Mouse (Mus musculus): ENCODE results near the gene Gata2. TPM values are rescaled to one million over a fixed set of nuclear protein-coding genes. Genes with fewer than 3 reads are reported as not detected.
A peak's percentile ranks its signal among the peaks of the same experiment; 100 is the strongest.

Gata2 gene
- polyA plus RNA-seq, 1 experiment from 2014 or later = 17.6 TPM

GRCm38 (mm10) chr6:88216199-88216598 is 22.5 kb downstream of the Gata2 start:
- no peak overlapping the region for H3K4me2 ChIP-seq
- no peak overlapping the region for H3K27ac ChIP-seq (replicated peaks)
- H3K4me1 ChIP-seq = no peaks in the 10 kb centered on the region
- no peaks in the 10 kb centered on the region for H3K36me3 ChIP-seq
- no peak overlapping the region for H3K9ac ChIP-seq
- H3K27me3 ChIP-seq (replicated peaks) = peaks cover 8% of the 10 kb centered on the region; the same call in 1 of the 2 replicates
- H3K4me3 ChIP-seq = no peak overlapping the region
- WGBS = 66% methylated on average over 4 of the region's 4 CpGs
- H3K9me3 ChIP-seq = peaks cover 8% of the 10 kb centered on the region
- ATAC-seq (ENCODE audit: extremely low read depth, insufficient number of reproducible peaks, low FRiP score, low TSS enrichment) = no peak

GRCm38 (mm10) chr6:88219094-88219493 is 25.4 kb downstream of the Gata2 start:
- Histone ChIP-seq H3K9me3 (peaks cover 8% of the 10 kb centered on the region), H3K9ac (no peak overlapping the region), H3K27me3 (replicated peaks) (peaks cover 30% of the 10 kb centered on the region; the same call in 1 of the 2 replicates), H3K36me3 (no peaks in the 10 kb centered on the region), H3K4me2 (no peak overlapping the region), H3K4me3 (no peak overlapping the region), H3K27ac (replicated peaks) (no peak overlapping the region), H3K4me1 (no peaks in the 10 kb centered on the region)
- 14% methylated on average over 4 of the region's 4 CpGs for WGBS
- no peak for ATAC-seq (ENCODE audit: extremely low read depth, insufficient number of reproducible peaks, low FRiP score, low TSS enrichment)

DNA sequence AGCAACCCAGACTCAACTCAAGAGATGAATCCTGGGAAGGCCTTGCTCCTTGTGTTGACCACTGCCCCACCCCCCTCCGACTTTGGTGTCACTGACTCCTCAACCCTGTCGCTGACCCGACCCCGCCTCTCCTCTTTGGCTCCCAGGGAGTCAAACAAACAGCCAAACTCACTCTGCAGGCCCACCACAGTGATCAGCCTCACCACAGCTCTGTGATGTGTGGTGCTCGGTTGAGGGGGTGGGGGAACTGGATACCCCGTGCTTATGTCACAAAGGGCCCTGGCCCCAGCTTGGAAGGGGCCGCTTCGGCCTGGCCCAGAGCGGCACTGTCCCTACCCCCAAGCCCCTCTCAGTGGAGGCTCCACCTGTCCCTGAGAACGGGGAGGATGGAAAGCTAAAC is 28.3 kb downstream of the Gata2 start, which contains the start of gene Dnajb8:
Dnajb8 (plus strand) TSS at position 301 of the 400 bp plus-strand sequence.
- ATAC-seq (ENCODE audit: extremely low read depth, insufficient number of reproducible peaks, low FRiP score, low TSS enrichment) = no peak
- 35% methylated on average over 10 of the region's 10 CpGs for WGBS
- H3K27me3 ChIP-seq (replicated peaks) = peaks cover 49% of the 10 kb centered on the region

GRCm38 (mm10) chr6:88226570-88226994 is 32.9 kb downstream of the Gata2 start:
- ATAC-seq (ENCODE audit: extremely low read depth, insufficient number of reproducible peaks, low FRiP score, low TSS enrichment) = no peak
- Histone ChIP-seq H3K4me2 (no peak overlapping the region), H3K4me3 (no peak overlapping the region), H3K9ac (no peak overlapping the region), H3K27ac (replicated peaks) (no peak overlapping the region), H3K9me3 (no peaks in the 10 kb centered on the region), H3K4me1 (no peaks in the 10 kb centered on the region), H3K27me3 (replicated peaks) (peaks cover 76% of the 10 kb centered on the region), H3K36me3 (no peaks in the 10 kb centered on the region)
- WGBS = 27% methylated on average over 5 of the region's 5 CpGs

More for the DNA sequence above, 28.3 kb downstream of the Gata2 start, which contains the start of gene Dnajb8:
- no peak within 1 kb of the TSS for H3K27ac ChIP-seq (replicated peaks)
- no peak within 1 kb of the TSS for H3K4me3 ChIP-seq
- no peak within 1 kb of the TSS for H3K9ac ChIP-seq
- H3K4me2 ChIP-seq = no peak within 1 kb of the TSS
- H3K4me1 ChIP-seq = no peaks in the 10 kb centered on the region
- H3K36me3 ChIP-seq = no peaks in the 10 kb centered on the region
- peaks cover 8% of the 10 kb centered on the region for H3K9me3 ChIP-seq

GRCm38 (mm10) chr6:88227537-88227936 is 33.8 kb downstream of the Gata2 start:
- Histone ChIP-seq H3K9me3 (no peaks in the 10 kb centered on the region), H3K4me3 (no peak overlapping the region), H3K4me1 (no peaks in the 10 kb centered on the region), H3K27ac (replicated peaks) (no peak overlapping the region), H3K4me2 (no peak overlapping the region), H3K36me3 (no peaks in the 10 kb centered on the region), H3K9ac (no peak overlapping the region), H3K27me3 (replicated peaks) (peaks cover 76% of the 10 kb centered on the region)
- no peak for ATAC-seq (ENCODE audit: extremely low read depth, insufficient number of reproducible peaks, low FRiP score, low TSS enrichment)
- WGBS = 66% methylated on average over 7 of the region's 7 CpGs

DNA sequence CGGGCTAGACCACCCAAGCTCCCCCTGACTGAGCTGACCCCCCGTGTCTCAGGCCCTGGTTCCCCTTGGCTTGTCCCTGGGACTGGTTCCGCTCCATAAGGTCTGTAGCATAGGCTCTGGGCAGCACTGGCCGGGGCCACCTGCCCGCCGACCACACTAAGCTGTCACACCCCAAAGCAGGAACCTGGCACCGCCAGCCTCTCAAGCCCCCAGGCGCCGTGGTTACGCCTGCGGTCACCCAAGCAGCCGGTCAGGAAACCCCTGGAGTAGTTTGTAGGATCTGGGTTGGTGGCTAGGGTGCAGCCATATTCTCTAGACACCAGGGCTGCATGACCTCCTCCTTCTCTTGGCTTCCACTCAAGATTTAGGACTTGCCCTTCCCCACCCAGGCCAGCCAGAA is 35.5 kb downstream of the Gata2 start:
- Histone ChIP-seq H3K36me3 (no peaks in the 10 kb centered on the region), H3K27me3 (replicated peaks) (peaks cover 83% of the 10 kb centered on the region), H3K27ac (replicated peaks) (no peak overlapping the region), H3K9me3 (no peaks in the 10 kb centered on the region), H3K4me3 (no peak overlapping the region), H3K9ac (no peak overlapping the region), H3K4me1 (no peaks in the 10 kb centered on the region), H3K4me2 (no peak overlapping the region)
- 79% methylated on average over 12 of the region's 12 CpGs for WGBS
- ATAC-seq (ENCODE audit: extremely low read depth, insufficient number of reproducible peaks, low FRiP score, low TSS enrichment) = no peak

DNA sequence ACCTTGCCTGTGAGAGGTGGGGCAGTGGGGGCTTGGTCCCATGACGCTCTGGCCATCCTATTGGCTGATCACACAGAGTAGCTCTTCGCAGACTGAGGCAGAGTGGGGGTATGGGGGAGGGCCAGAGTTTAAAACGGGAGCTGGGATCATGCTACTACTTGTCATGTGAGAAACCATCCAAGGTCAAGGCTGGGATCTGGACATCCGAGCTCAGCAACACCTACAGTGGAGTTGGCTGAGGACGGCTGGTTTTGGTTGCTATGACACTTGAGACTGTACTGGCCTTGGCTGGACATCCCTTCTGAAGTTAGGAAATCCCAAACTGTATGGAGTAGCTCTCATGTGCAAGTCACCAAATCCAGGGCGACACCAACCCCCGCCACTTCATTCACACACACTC is 38.1 kb downstream of the Gata2 start:
- Histone ChIP-seq H3K9ac (no peak overlapping the region), H3K27me3 (replicated peaks) (peaks cover 88% of the 10 kb centered on the region), H3K9me3 (no peaks in the 10 kb centered on the region), H3K4me2 (no peak overlapping the region), H3K4me1 (peaks cover 15% of the 10 kb centered on the region), H3K4me3 (no peak overlapping the region), H3K27ac (replicated peaks) (no peak overlapping the region), H3K36me3 (no peaks in the 10 kb centered on the region)
- 59% methylated on average over 7 of the region's 7 CpGs for WGBS
- ATAC-seq (ENCODE audit: extremely low read depth, insufficient number of reproducible peaks, low FRiP score, low TSS enrichment) = no peak

GRCm38 (mm10) chr6:88232221-88232620 is 38.5 kb downstream of the Gata2 start:
- H3K27me3 ChIP-seq (replicated peaks) = peaks cover 85% of the 10 kb centered on the region

DNA sequence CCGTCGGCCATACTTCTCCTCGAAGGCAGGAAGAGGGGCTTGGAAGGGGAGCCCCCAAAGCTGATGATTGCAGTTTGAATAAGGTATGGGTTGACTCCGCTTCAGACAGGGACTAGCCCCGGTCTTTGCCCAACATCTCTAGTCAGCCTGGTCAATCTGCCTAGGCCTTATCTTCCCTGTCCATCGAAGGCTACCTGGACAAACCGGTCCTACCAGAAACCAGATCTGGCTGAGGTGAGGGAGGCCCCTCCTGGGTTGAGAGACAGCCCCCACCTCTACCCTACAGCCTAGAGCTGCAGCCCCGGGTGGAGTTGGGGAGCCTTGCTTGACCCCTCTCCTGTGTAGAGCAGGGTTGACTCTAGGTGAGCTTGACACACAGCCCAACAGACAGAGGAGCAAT is 40.3 kb downstream of the Gata2 start:
- Histone ChIP-seq H3K4me1 (peaks cover 21% of the 10 kb centered on the region), H3K4me2 (no peak overlapping the region), H3K9ac (no peak overlapping the region), H3K4me3 (no peak overlapping the region), H3K27me3 (replicated peaks) (peaks cover 85% of the 10 kb centered on the region), H3K36me3 (no peaks in the 10 kb centered on the region), H3K9me3 (no peaks in the 10 kb centered on the region), H3K27ac (replicated peaks) (no peak overlapping the region)
- 73% methylated on average over 8 of the region's 8 CpGs for WGBS
- no peak for ATAC-seq (ENCODE audit: extremely low read depth, insufficient number of reproducible peaks, low FRiP score, low TSS enrichment)

More at GRCm38 (mm10) chr6:88232221-88232620, 38.5 kb downstream of the Gata2 start:
- Histone ChIP-seq H3K36me3 (no peaks in the 10 kb centered on the region), H3K9ac (no peak overlapping the region), H3K9me3 (no peaks in the 10 kb centered on the region), H3K4me3 (no peak overlapping the region), H3K4me1 (peaks cover 19% of the 10 kb centered on the region), H3K27ac (replicated peaks) (no peak overlapping the region), H3K4me2 (no peak overlapping the region)
- WGBS = 71% methylated on average over 6 of the region's 6 CpGs
- ATAC-seq (ENCODE audit: extremely low read depth, insufficient number of reproducible peaks, low FRiP score, low TSS enrichment) = no peak

DNA sequence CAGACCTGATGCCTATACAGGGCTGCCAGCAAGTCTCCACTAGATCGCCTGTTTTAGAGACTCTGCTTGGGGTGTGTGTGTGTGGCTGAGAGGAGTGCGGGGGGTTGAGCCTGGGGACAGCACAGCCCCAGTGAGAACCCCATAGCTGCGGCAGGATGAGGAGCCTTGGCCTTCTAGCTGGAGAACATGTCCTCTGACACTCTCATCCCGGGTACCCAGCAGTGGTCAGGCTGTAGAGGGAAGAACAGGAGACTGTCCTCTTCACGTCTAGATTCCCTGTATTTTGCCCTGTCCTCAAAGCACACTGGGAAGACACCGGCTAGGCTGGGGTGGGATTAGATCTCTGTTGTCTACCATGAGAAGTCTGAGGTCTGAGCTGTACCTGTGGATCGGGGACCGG is 41.8 kb downstream of the Gata2 start:
- H3K9ac ChIP-seq = peak overlapping the region; percentile 68; the same call in 1 of the 2 replicates
- no peak for ATAC-seq (ENCODE audit: extremely low read depth, insufficient number of reproducible peaks, low FRiP score, low TSS enrichment)
- 31% methylated on average over 8 of the region's 8 CpGs for WGBS
- H3K4me2 ChIP-seq = no peak overlapping the region
- peaks cover 21% of the 10 kb centered on the region for H3K4me1 ChIP-seq
- no peak overlapping the region for H3K4me3 ChIP-seq
- peaks cover 87% of the 10 kb centered on the region for H3K27me3 ChIP-seq (replicated peaks)
- no peak overlapping the region for H3K27ac ChIP-seq (replicated peaks)
- no peaks in the 10 kb centered on the region for H3K9me3 ChIP-seq
- no peaks in the 10 kb centered on the region for H3K36me3 ChIP-seq

DNA sequence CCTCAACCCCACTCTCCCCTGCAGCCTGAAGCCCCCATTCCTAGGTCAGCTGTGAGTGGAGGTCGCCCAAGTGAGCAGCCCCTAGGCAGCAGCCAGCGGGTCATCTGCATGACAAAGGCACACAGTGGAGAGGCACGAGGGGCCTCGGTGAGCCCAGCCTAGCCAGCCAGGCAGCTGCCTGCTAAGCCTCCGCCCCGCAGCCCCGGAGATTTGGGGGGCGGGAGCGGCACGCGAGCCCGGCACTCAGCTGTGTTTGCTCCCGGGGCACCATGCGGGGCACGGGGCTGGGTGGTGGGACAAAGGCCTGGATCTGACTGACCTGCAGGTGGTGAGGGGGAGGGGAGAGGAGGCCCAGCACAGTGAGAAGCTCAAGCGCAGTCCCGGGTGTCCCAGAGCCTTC is 42.3 kb downstream of the Gata2 start:
- ATAC-seq (ENCODE audit: extremely low read depth, insufficient number of reproducible peaks, low FRiP score, low TSS enrichment) = no peak
- Histone ChIP-seq H3K27me3 (replicated peaks) (peaks cover 88% of the 10 kb centered on the region), H3K27ac (replicated peaks) (no peak overlapping the region), H3K4me2 (peak overlapping the region; percentile 63), H3K4me3 (peak overlapping the region; percentile 29), H3K9ac (peak overlapping the region; percentile 68), H3K9me3 (no peaks in the 10 kb centered on the region), H3K36me3 (no peaks in the 10 kb centered on the region), H3K4me1 (peaks cover 21% of the 10 kb centered on the region)
- 3% methylated on average over 17 of the region's 17 CpGs for WGBS

GRCm38 (mm10) chr6:88236513-88236912 is 42.8 kb downstream of the Gata2 start:
- no peaks in the 10 kb centered on the region for H3K9me3 ChIP-seq
- peak overlapping the region; percentile 63 for H3K4me2 ChIP-seq
- ATAC-seq (ENCODE audit: extremely low read depth, insufficient number of reproducible peaks, low FRiP score, low TSS enrichment) = no peak
- peaks cover 88% of the 10 kb centered on the region for H3K27me3 ChIP-seq (replicated peaks)
- H3K4me3 ChIP-seq = peak overlapping the region; percentile 29; the same call in 1 of the 2 replicates
- no peak overlapping the region for H3K9ac ChIP-seq
- 10% methylated on average over 7 of the region's 7 CpGs for WGBS
- H3K27ac ChIP-seq (replicated peaks) = no peak overlapping the region
- peaks cover 21% of the 10 kb centered on the region for H3K4me1 ChIP-seq
- H3K36me3 ChIP-seq = no peaks in the 10 kb centered on the region
